Mouse (Mus musculus) bone marrow, adult 2 months (tissue): ENCODE measurements around the gene Olfr1102.

Experiments
- CTCF ChIP-seq: fragments of 200-500 bp; IDR thresholded peaks from 2 replicates; pipeline ENCODE4 v1.5.1; 2011; ENCODE audit warnings: low read length, control low read depth; ENCODE audit not compliant: control insufficient read depth, insufficient read depth
- POLR2A ChIP-seq: fragments of 200-500 bp; IDR thresholded peaks from 2 replicates; pipeline ENCODE4 v1.6.1; 2011; ENCODE audit warnings: low read depth, mild to moderate bottlenecking, control low read depth, low read length, borderline replicate concordance; ENCODE audit not compliant: control insufficient read depth

GRCm38 (mm10) chr2:87036431-87036830 is 38.2 kb downstream of the Olfr1102 start, which contains the start of gene Olfr1105:
- TF ChIP-seq POLR2A: no peak
- no peak for TF ChIP-seq CTCF
